Mouse (Mus musculus) Muller cell, postnatal 12 days (primary cell): ENCODE measurements at regions not wholly inside any gene's neighbourhood (a gene's known extent, or its start where the extent isn't known, plus 50 kb on each side); places are given as distances from the start of the nearest gene placed in this dataset.
"Not testable (repeated sequence)": the region's sequence is repeated elsewhere in the genome, so short reads cannot be mapped to it uniquely, and the experiment has no call there.

Experiments
- DNase-seq: peaks from one replicate; pipeline ENCODE4 v3.0.0-alpha.2; 2015; ENCODE audit errors: inconsistent ontology term

DNA sequence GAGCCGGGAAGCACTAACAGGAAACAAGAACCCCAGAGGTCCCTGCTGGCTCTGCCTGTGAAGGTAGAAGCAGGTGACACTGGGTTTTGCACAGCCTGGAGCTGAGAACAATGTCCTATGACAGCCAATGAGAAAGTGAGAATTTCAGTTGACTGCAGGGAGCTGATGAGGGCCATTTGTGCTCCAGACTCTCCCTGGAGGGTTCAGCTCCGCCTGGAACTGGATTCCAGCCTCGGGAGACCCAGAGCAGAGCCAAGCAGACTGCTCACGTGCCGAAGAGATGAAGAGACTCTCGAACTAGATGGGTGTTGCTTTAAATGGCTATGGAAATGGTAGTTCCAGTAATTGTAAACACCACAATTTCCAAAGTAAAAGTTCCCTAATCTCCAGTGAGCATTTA lies 93.5 kb downstream of the Cand1 start:
- no peak for DNase-seq

DNA sequence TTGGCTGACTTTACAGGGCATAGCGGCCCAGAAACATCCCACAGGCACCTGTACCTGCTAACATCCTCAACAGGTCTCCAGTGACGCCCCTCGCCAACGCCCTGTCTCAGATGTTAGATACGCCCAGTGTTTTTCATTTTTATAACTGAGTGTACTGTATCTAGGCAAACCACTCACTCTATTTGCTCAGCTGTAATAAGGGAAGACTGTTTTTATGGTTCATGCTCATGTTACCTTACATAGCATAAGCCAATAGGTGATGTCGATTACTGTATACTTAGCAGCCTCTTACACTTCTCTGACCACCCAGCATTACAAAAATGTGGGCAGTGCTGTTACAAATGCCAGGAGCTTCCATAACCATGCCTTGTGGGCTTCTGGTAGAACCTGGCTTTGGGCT lies 97.0 kb downstream of the Cand1 start:
- DNase-seq, result no peak

DNA sequence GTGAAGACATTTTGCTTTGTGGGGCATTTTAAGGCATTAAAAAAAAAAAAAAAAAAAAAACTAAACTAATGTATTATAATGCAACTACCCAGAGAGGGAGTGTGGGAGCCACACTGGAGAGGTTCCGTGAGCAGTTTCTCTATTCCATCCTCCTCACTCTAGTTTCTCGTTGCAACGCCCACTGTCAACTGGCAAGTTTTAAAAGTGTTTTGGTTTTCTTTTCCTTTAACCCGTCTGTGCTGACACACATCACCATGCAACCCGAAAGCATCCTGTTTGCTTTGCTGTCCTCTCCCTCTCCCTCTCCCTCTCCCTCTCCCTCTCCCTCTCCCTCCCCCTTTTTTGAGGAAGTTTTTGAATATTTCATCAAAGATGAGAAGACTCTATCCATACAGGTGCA lies 97.5 kb downstream of the Cand1 start:
- DNase-seq, result no peak

DNA sequence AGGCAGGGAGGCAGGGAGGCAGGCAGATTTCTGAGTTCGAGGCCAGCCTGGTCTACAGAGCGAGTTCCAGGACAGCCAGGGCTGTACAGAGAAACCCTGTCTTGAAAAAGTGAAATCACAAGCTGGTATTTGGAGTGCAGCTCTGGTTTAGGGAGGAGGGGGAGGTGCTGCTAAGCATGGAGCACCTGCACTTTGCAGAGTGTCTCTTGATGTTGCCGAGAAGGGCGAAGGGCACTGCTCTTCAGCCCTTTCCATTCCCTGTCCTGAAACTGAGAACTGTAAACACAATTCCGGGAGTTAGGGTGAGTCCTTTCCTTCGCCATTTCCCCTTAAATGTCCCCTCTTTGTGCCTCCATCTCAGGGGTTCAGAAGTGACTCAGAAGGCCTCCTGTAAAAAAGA lies 101.6 kb downstream of the Cand1 start:
- DNase-seq, result no peak

DNA sequence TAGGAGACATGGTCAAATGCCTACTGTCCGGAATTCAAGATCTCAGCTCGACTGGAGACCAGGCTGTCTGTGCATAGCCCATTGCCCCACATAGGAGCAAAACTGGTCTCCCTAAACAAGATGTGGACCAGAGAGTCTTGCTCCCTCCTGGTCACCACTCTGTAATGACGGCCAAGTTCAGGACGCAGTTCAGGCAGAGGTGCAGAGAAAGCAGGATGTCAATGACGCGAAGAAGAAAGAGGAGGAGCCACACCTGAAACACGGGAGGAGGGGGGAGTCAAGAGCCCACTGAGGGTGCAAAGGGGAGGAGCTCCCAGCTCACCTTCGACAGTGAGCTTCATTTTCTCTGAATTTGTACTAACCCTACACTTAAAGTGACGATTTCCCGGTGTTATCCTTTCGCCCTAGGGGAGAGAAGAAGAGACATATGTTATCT lies 104.3 kb downstream of the Cand1 start:
- DNase-seq, result no peak

DNA sequence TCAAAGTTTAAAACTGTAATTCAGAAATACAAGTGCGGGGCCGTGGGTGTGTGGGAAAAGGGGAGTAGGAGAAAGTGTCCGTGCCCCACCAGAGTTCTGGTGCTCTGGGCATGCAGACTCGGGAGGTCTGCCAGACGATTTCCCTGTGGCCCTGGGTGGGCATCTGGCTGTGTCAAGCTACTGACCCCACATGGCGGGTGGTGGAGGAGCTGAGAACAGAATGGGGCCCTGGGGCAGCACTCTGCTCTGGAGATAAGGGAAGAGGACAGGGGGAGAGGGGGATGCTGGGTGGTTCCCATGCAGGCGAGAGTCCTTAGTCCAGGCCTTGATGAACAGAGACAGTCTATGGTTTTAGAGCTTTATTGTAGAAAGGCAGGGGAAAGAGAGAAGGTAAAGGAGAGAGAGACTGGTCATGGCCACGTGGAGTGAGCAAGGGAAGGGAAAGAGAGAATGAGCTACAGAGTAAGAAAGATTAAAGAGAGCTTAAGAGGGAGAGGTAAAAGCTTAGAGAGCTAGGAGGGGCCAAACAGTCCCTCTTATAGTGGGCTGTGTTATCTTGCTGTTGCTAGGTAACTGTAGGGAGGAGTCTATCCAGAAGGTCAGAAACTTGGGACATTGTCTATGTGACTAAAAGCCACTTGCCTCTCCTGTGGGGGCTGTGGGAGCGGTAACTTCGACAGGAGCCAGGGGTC lies 104.9 kb downstream of the Cand1 start:
- DNase-seq, result no peak

DNA sequence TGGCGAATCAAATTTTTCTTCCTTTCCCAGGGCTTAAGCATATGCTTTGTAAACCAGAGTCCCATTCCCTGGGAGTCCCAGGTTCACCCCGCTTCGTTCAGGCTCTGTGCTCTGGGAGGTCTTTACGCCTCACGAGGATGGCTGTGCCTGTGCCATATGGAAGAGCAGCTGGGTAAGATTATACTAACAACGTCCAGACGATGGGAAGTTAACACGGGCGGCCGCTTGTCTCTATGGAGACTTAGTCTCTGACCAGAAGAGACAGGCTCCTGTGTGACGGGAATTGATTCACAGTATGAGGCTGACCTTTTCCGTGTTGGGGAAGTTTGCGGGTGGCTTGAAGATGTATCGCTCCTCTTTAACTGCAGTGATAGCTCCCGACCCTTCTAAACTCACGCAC lies 107.9 kb downstream of the Cand1 start:
- DNase-seq, result peak; percentile 56

DNA sequence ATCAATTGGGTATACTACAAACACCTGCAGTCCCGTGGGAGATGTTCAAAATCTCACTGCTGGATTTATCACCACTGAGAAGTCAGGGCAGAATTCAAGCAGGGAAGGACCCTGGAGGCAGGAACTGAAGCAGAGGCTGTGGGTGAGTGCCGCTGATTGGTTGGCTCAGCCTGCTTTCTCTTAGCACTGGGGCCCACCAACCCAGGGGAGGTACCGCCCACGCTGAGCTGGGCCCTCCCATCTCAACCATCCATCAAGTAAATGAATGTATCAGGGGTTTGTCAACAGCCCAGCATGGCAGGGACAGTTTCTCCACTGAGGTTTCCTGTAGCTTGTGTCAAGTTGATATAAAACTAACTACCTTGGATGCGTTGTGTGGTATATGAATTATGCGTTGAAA lies 109.2 kb downstream of the Cand1 start:
- DNase-seq, result no peak

DNA sequence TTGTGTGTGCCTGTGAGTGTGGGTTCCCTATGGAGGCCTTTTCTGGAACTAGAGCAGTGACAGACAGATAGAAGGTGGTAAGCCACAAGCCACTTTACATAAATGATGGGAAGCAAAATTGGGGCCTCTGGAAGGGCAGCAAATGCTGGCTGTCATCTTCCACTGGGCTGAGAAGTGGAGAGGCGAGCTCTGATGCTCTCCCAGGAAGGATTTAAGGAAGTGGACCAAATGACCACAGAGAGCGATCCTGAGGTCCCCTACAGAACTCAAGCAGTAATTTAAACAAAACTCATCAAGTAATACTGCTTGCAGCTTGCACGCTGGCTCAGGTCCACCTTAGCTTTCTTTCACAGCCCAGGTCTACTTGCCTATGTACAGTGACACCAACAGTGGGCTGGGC lies 111.8 kb downstream of the Cand1 start:
- no peak for DNase-seq

DNA sequence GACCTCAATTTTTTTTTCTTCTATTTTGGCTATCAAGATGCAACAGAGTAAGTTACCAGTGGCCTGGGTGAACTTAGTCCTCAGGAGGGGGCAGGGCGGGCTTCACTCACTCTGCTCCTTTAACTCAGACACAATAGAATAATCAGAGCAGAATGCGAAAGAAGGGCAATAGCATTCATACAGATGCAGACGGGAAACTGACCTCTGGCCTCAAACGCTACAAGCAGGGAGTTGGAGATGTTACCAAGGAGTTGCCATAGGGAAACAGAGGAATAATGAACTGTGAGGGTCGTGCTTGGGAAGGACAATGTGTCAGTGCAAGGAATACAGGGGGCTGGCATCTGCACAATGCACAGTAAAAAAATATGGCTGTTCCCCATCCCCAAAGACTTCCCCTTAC lies 116.3 kb downstream of the Cand1 start:
- DNase-seq, result no peak

DNA sequence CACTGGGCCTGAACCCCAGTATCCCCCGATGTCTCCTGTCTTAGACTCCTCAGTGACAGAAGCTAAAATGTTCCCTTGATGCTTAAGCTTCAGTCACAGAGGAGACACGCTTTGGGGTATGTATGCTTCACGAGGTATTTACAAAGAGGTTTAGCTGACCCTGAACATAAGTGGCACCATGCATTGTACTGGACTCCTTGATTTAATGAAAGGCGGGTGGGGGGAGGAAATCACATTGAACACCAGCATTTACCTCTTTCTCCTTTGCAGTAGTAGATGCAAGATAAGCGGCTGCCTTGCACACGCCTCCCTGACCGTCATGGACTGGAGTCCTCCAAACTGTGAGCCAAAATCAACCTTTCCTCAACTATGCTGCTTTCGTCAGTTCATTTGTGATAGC lies 117.5 kb downstream of the Cand1 start:
- DNase-seq, result no peak

DNA sequence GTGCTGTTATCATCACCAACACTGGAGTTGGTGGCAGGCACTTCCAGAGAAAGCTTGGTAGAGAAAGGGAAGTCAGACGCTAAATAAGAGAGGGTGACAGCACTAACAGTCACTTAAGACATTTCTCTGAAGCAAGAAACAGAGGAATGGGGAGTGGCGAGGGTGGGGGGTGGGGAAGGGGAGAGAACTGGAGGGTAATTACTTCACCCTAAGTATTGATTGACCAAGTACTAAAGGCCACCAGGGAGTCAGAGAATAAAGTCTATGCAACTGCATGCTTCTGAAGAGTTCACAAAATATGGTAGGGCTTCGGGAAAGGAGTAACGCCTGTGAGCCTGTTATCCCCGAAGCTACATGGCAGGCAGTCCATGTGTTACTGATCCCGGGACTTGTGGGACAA lies 118.3 kb downstream of the Cand1 start:
- DNase-seq, result no peak

DNA sequence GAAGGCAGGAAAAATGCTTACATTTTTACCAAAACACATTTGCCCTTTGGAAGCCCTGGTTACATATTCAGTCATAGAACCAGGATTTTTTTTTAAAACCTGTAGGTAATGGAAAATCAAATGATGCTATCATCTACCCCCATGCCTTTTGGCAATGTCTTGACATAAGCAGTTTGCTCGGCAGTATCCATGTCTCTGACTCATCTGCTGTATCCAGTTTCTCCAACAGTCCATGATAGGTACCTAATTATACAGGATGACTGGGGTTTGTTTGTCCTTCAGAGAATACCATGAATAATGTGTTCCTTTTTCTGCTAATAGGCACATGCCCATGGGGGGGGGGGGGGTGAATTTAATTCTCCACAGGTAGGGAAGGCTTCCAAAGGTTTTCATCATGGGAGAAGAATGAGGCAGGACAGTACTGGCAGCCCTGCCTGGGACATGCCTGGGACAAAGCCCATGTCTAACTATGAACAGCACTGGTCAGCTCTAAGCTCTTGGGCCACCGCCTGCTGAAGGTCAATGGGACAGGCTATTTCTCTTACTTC lies 122.9 kb downstream of the Cand1 start:
- peak; percentile 97 for DNase-seq

DNA sequence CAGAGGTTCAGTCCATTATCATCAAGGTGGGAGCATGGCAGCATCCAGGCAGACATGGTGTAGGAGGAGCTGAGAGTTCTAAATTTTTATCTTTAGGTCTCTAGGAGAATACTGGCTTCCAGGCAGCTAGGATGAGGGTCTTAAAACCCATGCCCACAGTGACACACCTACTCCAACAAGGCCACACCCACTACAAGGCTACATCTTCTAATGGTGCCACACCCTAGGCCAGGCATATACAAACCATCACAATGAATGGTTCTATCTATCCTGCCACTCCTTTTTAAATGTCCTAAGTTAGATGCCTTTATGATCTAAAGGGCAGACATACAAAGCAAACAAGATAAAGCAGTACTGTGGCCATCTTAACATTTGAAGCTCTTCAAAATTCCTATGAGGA lies 124.7 kb downstream of the Cand1 start:
- DNase-seq, result not testable (repeated sequence)

DNA sequence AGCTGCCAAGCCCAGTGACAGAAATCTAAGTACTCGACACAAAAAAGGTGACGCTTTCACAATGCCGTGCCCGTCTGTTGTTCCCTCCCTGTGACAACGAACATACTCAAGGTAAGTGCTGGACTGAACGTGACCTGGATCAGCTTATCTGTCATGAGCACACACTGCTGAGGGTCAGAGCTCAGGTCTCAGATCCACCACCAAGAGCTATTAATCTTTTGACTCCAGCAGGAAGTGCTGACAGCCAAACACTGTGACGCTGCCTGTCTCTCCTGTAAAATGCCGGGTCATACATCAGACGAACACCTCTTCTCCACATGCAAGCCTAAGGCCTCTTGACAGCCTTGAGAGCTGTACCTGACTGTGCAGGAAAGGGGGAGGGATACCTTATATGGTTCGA lies 125.2 kb downstream of the Cand1 start:
- no peak for DNase-seq

DNA sequence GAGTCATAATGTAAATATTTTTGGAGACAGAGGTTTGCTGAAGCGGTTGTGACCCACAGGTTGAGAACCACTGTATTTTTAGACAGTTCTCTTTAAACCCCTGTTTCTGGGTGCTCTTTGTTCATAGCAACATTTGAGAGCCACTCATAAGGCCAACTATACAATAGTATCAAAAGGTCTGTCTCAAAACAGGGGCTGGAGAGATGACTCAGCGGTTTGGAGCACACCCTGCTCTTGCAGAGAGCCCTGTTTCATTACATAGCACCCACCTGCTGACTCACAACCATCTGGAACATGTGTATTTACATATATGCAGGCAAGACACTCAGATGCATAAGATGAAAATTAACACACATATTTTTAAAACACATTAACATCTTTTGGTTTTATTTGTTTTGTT lies 128.0 kb downstream of the Cand1 start:
- no peak for DNase-seq

DNA sequence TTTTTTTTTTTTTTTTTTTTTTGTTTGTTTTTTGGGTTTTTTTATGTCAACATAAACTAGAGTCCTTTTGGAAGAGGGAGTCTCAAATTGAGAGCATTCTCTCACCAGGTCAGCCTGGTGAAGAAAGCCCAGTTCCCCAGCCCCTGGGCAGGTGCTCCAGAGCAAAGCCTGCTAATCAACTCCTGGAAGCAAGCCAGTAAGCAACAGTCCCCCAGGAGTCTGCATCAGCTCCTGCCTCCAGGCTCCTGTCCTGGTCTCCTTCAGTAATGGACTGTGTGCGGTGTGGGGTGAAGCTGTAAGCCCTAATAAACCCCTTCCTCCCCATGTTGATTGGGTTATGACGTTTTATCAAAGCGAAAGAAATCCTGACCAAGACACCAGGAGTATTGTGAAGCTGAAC lies 128.4 kb downstream of the Cand1 start:
- no peak for DNase-seq

DNA sequence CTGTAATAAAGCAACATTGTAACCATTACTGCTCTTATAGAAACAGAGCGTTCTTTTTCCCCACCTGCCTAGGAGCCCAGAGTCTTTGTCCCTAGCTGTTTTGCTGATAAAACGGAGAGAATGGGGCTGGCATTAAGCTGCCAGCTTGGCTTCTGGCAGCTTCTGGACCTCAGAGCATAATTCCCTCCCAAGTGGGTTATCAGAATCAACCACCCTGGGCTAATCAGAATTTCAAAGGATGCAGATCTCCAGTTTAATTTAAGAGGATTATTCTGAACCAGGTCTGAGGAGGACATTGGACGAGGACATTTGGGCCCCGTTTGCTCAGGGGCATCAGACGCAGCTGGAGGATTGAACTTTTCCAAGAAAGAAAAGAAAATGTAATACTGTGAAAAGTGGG lies 129.2 kb downstream of the Cand1 start:
- no peak for DNase-seq

DNA sequence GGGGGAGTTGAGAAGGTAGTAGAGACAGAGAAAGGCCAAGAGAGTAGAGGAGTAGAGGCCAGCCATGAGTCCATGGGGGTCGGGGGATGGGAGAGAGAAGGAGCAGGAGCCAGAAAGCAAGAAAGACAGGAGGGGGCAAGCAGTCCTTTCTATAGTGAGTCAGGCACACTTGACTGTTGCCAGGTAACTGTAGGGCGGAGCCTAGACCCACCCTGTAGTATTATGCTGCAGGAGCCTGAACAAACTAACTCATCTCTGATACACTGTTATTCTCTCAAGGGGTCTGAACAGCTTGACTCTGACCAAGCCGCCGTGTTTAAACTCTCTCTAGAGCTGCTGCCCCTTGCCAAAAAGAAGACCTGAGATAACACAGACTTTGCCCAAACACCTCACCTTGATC lies 130.6 kb downstream of the Cand1 start:
- no peak for DNase-seq

DNA sequence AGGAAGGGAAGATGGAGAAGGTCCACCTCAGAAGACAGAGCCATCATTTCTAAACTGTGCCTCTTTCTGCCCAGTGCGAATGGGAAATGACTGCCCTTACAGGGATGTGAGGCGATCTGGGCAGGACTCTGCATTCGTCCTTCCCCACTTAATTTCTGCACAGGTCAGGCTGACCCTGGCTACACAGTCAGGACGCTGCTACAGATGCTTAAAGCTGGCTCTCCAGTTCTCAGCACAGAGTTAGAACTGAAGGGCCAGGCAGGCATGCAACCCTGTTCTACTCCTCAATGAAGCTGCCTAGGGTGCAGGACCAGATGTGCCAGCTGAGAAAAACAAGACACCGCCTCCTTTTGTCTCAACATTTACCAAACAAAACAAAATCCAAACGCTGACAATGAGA lies 132.1 kb downstream of the Cand1 start:
- DNase-seq, result no peak

DNA sequence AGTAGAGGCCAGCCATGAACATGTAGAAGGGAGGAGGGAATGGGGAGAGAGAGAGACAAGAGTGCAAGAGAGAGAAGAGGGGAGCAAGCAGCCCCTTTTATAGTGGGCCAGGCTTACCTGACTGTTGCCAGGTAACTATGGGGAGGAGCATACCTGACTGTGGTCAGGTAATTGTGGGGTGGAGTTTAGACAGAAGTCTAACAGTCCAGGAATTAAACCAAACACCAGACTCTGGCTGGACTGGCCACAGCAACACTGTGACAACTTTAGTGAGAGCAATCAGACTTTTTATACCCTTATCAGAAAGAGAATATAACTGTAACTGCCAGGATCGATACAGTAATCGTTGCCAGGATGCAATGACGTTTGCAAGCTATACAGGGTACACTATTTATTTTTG lies 133.8 kb downstream of the Cand1 start:
- no peak for DNase-seq

DNA sequence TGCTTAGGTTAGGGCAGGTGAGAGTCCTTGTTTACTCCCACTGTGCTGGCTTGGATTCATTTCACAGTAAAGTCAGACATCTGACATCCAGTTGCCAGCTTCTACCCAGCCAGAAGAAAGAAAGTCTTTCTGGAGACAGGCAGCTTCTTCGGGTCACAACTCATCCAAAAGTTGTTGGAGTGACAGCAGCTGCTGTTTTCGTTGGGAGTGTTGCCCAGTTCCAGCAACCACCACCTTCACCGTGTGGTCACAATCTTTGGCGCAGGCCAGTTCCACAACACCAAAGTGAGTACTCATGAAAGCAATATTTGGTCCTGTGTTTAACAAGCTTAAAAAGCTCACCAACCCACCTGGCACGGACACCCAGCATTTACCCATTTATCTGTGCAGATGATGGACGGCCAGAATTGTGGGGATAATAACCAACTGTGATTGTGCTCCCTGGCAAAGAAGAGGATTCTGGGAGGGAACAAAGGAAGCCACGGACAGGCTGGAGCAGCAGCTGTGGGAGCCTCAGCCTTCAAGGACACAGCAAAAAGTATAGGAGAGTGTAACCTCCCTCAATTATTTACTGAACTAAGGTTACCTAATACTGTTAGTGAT lies 134.5 kb downstream of the Cand1 start:
- no peak for DNase-seq

DNA sequence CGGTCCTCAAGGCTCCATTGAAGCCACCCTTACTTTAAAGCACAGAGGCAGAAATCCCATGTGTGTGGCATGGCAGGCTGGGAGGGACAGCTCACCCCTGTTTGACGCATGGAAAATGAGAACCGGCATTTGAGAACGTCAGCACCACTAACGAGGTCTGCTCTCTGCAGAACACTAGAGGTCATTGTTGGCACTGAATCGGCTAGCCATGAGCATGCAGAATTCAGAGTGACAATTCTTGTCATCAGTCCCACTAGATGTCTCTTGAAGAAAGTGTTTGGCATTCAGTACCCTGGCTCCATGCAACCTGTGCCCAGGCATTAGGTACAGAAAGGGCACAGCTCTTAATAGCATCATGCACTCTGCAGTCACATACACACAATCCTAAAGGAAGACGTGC lies 139.3 kb downstream of the Cand1 start:
- DNase-seq, result peak; percentile 67
